Mouse (Mus musculus) lung, adult 2 months (tissue): ENCODE measurements at regions not wholly inside any gene's neighbourhood (a gene's known extent, or its start where the extent isn't known, plus 50 kb on each side); places are given as distances from the start of the nearest gene placed in this dataset.

ENCODE experiments used
- DNase-seq: peaks from one replicate; pipeline ENCODE4 v3.0.0; 2022
- H3K4me1 ChIP-seq: fragments of 200-500 bp; 2 replicates; pipeline ENCODE4 v1.6.1; 2011; ENCODE audit warnings: low read length; ENCODE audit not compliant: control insufficient read depth, insufficient read depth
- H3K4me3 ChIP-seq: fragments of 200-500 bp; replicated peaks from 2 replicates; pipeline ENCODE3; 2011; ENCODE audit warnings: low read depth, mild to moderate bottlenecking, control low read depth, low read length; ENCODE audit errors: extremely low read depth
- CTCF ChIP-seq: fragments of 200-500 bp; IDR thresholded peaks from 2 replicates; pipeline ENCODE4 v1.5.1; 2011; ENCODE audit warnings: mild to moderate bottlenecking, low read length, control low read depth; ENCODE audit not compliant: insufficient read depth
- POLR2A ChIP-seq: fragments of 200-500 bp; IDR thresholded peaks from 2 replicates; pipeline ENCODE4 v1.6.1; 2011; ENCODE audit warnings: low read depth, mild to moderate bottlenecking, control low read depth, low read length, borderline replicate concordance; ENCODE audit errors: extremely low read depth
- WGBS: fragments of 180-500 bp; shearing (Covaris S2); methylation state at CpG from one replicate; pipeline ENCODE4 v1.1.7; 2018; 5-methylcytosine and 5-hydroxymethylcytosine counted together

DNA sequence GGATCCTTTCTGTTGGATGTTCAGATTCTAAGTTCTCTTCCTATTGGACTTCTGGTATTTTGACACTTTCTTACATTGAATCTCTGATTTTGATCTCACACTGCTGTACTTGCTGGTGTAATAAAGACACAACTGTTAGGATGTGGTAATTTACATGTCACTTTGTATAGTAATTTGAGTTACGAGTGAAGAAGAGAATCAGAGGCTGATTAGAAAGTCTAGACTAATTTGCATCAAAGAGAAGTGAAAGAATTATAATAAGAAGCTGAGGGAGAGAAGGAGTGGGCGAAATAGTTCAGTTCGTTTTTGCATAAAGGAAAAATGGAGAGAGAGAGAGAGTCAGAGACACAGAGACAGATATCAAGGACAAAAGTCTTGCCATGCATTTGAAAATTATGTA, 1142.8 kb upstream of the Cited2 start:
- Histone ChIP-seq H3K4me3 (no peak overlapping the region), H3K4me1 (no peaks in the 10 kb centered on the region)
- no peak for DNase-seq
- 81% methylated on average over 3 of the region's 3 CpGs for WGBS
- TF ChIP-seq CTCF (no peak), POLR2A (no peak)

- Histone ChIP-seq H3K4me3 (no peak overlapping the region), H3K4me1 (no peaks in the 10 kb centered on the region)
- TF ChIP-seq POLR2A: no peak
- TF ChIP-seq CTCF: no peak
- DNase-seq: no peak
- WGBS: 92% methylated on average over 2 of the region's 2 CpGs
Measured at GRCm38 (mm10) chr10:16588833-16589232, 1134.2 kb upstream of the Cited2 start.

DNA sequence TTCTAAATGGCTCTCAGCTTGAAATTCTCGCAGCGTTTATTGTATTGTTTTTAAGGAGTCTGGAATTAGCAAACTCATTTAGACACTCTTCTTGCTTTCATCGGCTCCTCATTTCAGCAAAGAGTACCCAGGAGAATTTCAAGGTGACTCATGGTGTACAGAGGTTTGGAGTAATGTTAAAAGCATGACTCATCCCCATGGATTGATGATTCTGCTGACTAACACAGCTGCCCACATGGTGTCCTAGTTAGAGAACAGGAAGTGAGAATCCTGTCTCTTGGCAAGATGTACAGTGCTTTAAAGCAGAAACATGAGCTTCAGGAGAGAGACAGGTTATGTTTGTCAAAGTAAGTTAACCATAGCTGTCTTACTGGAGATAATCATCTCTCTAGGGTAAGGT, 1133.6 kb upstream of the Cited2 start:
- no peak for TF ChIP-seq CTCF
- TF ChIP-seq POLR2A: no peak
- Histone ChIP-seq H3K4me1 (no peaks in the 10 kb centered on the region), H3K4me3 (no peak overlapping the region)
- DNase-seq: no peak
- WGBS: 67% methylated on average over 3 of the region's 3 CpGs

- no peak for TF ChIP-seq CTCF
- TF ChIP-seq POLR2A: no peak
- no peaks in the 10 kb centered on the region for H3K4me1 ChIP-seq
- DNase-seq: no peak
- 73% methylated on average over 4 of the region's 4 CpGs for WGBS
- no peak overlapping the region for H3K4me3 ChIP-seq
Measured at GRCm38 (mm10) chr10:16592870-16593269, 1130.1 kb upstream of the Cited2 start.

GRCm38 (mm10) chr10:16600041-16600440, 1123.0 kb upstream of the Cited2 start:
- Histone ChIP-seq H3K4me3 (no peak overlapping the region), H3K4me1 (no peaks in the 10 kb centered on the region)
- 80% methylated on average over 1 of the region's 1 CpGs for WGBS
- TF ChIP-seq CTCF (no peak), POLR2A (no peak)
- DNase-seq: no peak

DNA sequence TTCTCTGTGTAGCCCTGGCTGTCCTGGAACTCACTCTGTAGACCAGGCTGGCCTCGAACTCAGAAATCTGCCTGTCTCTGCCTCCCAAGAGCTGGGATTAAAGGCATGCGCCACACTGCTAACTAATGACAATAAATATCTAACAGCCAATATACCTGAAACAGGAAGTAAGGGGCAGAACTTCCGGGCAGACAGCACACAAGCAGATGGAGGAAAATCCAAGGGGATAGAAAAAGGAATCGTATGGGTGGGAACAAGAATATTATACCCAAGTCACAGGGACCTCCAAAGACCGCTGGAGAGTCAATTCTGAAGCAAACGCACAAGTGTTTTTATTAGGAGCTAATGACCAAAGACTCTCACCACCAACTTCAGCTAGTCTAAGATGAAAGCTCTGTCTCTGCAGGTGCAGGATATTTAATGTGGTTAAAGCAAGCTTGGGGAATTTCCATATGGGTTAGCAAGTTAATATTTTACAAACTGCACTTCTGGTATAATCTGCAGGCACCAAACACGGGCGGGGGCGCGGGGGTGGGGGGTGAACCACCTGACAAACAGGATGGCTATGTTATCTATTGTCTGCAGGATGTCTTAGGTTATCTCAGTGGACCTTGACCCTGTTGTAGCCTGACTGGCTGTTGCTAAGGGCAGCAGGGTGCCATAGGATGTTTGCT, 1122.3 kb upstream of the Cited2 start:
- TF ChIP-seq POLR2A (no peak), CTCF (no peak)
- no peak for DNase-seq

GRCm38 (mm10) chr10:16601225-16601595, 1121.8 kb upstream of the Cited2 start:
- Histone ChIP-seq H3K4me1 (no peaks in the 10 kb centered on the region), H3K4me3 (no peak overlapping the region)
- DNase-seq: no peak
- TF ChIP-seq POLR2A (no peak), CTCF (no peak)
- WGBS: 41% methylated on average over 1 of the region's 1 CpGs

More for the DNA sequence above, 1122.3 kb upstream of the Cited2 start:
- Histone ChIP-seq H3K4me3 (no peak overlapping the region), H3K4me1 (no peaks in the 10 kb centered on the region)
- WGBS: 73% methylated on average over 10 of the region's 10 CpGs

DNA sequence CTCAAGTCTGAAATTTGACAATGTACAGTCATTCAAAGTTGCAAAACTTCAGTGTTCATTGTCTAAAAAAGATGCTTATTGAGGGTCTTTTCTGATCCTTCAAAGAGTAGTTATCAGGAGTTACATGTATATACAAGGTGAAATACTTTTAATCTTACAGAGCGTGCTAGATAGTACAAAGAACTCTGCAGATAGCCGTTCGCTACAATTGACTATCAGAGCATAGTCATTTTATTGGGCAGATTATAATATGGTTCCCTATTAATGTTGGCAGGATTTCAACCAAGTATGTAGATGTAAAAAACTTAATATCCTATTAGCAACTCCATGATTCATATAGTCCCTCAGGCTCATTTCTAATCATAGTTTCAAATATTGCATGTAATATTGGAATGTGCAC, 1114.7 kb upstream of the Cited2 start:
- no peak for DNase-seq
- 72% methylated on average over 3 of the region's 3 CpGs for WGBS
- TF ChIP-seq CTCF (no peak), POLR2A (no peak)
- no peak overlapping the region for H3K4me3 ChIP-seq
- H3K4me1 ChIP-seq: no peaks in the 10 kb centered on the region

- no peaks in the 10 kb centered on the region for H3K4me1 ChIP-seq
- TF ChIP-seq CTCF (no peak), POLR2A (no peak)
- WGBS: 81% methylated on average over 2 of the region's 2 CpGs
- no peak overlapping the region for H3K4me3 ChIP-seq
- no peak for DNase-seq
Measured at GRCm38 (mm10) chr10:16618752-16619151, 1104.3 kb upstream of the Cited2 start.

DNA sequence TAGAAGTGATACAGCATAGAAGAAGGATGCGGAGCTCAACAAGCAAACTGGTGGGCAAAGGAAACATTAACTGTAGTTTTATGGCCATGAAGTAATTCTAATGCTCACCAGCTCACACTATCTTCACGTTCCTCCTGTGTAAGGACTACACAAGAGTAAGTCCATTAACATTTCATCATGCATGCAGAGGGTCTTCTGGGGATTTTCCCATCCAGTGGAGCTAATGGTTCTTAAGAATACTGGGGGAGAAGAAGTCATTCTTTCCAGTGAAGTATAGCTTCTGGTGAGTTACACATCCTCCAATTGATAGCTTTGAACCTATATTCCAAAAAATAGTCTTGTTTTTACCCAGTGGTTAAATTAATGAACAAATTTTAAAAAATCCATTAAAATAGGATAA, 1103.4 kb upstream of the Cited2 start:
- H3K4me1 ChIP-seq: no peaks in the 10 kb centered on the region
- TF ChIP-seq POLR2A (no peak), CTCF (no peak)
- no peak overlapping the region for H3K4me3 ChIP-seq
- DNase-seq: no peak
- WGBS: 78% methylated on average over 2 of the region's 2 CpGs
